Mouse (Mus musculus): ENCODE measurements around the gene Hnf1a.

Hnf1a gene

DNA sequence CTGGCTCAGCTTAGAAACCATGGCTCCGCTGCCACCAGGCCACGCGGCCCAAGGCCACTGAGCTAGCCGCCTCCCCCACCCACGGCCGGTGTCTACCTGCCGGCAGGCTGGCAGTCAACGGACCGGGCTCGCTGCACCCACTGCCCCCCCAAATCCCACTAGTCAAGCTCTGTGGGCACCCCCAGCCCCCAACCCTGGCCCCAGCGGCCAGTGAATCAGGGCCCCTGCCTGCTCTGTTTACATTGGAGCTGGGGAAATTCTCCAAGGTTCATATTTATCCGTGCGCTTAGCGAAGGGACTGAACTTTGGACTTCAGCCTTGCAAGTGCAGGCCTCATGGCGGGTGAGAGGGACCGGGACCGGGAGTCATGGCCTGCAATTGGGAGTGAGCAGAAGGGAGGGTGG is at the start of gene Hnf1a:
Gene Hnf1a (minus strand): TSS at position 271 of the 404 bp plus-strand sequence.
- DNase-seq: peak; percentile 71 to 91

DNA sequence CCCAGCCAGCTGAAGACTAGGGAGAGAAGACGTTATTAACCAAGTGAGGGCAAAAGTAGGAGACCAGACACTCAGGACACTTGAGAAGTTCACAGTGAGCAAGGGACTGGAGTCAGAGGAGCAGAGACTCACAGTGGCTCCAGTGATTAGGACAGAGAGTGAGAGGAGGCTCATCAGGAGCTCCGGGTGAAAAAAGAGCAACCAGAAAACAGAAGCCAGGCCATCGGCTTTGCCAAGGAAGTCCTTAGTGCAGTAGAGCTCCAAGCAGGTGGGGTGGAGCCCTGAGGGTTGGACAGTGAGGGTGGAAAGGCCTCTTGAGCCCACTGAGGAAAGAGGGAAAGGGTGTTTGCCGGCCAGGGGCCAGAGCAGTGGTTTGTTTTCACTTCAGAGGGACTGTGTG is 47.9 kb upstream of the Hnf1a start:
- no peak for DNase-seq

DNA sequence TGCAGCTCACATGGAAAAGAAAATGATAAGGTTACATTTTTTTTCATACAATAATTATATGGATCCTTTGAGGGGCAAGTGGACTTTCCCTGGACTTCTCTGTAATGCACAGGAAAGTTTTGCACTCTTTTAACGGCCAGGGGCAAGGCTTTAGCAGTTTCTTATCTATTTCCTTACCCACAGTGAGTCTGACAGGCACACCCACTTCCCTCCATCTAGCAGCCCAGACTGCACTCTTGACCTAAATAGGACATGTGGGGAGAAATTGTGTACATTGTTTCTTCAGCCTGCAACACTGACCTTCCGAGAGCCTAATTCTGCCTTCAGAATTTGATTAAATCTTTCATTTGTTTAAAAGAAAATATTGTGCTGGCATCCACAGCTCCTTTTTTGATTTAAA is 47.4 kb upstream of the Hnf1a start:
- no peak for DNase-seq

DNA sequence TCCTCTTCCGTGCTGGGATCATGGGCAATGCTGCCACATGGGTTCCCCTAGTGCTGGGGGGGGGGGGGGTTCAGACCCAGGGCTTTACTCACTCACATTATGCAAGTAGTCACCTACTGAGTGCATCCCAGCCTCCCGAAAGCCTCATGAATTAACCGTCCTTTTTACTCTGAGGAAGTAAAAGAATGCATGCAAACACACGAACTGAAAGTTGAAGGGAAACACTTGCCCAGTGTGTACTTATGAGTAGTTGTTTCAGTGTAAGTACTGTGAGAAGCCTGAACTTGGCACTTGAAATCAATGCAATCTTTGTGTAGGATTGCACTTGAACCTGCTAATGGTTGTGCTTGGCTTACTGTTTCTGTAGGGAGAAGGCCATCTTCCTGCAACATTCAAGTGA is 44.2 kb upstream of the Hnf1a start:
- DNase-seq: no peak

GRCm38 (mm10) chr5:115014570-115014969 is 43.7 kb upstream of the Hnf1a start:
- DNase-seq: no peak

- no peak for DNase-seq
Observed at GRCm38 (mm10) chr5:115013436-115013835, 42.5 kb upstream of the Hnf1a start.

- DNase-seq: peak; percentile 49 to 77
Observed at GRCm38 (mm10) chr5:115011519-115012261, 40.8 kb upstream of the Hnf1a start.

- DNase-seq: no peak
Observed at GRCm38 (mm10) chr5:115011217-115011518, 40.3 kb upstream of the Hnf1a start.

DNA sequence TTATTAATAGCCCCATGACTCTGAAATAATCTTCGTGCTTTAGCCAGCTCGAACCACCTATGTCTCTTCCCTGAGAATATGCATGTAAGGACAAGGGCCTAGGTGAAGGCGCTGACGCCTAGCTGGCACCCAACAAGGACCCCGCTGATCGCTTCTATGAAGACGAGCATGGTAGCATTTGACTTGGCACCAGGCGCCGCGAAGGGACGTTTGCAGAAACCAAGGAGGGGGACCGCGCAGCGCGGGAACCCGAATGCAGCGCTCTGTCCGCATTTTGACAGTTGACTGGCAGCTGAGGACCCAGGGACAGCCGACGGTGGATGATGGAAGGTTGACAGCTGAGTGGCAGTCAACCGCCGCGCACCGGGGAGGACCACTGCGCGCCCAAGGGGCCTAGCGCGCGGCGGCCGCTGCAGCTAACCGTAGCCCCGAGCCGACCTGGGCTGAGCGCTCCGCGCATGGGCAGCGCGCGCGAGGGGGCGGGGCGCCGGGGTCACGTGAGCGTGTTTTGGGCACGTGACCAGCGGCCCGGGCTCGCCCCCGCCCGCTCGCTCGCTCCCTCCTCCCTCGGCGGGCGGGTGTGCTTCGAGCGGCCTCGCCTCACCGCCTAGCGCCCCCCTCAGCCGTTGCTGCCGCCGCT is 39.8 kb upstream of the Hnf1a start, which contains the start of gene Sppl3:
Gene Sppl3 (plus strand): TSS at position 561 of the 640 bp plus-strand sequence.
- DNase-seq: peak; percentile 94 to 95

- DNase-seq: no peak
Observed at GRCm38 (mm10) chr5:115009961-115010360, 39.1 kb upstream of the Hnf1a start.

- DNase-seq: no peak
Observed at GRCm38 (mm10) chr5:115009143-115009542, 38.2 kb upstream of the Hnf1a start.

DNA sequence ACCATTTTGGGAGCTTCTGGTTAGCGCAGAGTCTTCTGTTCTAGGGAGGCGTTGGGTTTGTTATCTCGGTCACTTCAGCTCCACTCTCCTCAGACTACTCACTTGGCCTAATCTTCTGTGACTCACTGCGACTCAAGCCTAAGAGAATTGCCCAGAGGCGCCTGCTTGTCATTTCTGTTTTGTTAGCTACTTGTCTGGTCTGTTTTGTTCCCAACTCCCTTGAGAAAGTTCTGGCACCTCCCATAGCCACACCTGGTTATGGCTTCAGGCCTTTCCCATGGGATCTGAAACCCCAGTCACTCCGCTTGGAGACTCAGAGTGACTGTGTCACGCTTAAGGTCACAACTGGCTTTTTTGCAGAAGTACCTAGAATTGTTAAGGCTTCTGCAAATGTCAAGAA is 37.4 kb upstream of the Hnf1a start:
- DNase-seq: no peak

GRCm38 (mm10) chr5:115007768-115008167 is 36.9 kb upstream of the Hnf1a start:
- no peak for DNase-seq

- DNase-seq: peak in 1 of 2 experiments; percentile 8
Observed at GRCm38 (mm10) chr5:115003224-115003873, 32.5 kb upstream of the Hnf1a start.

- DNase-seq: peak in 1 of 2 experiments; percentile 15
Observed at GRCm38 (mm10) chr5:115002781-115003180, 31.9 kb upstream of the Hnf1a start.

DNA sequence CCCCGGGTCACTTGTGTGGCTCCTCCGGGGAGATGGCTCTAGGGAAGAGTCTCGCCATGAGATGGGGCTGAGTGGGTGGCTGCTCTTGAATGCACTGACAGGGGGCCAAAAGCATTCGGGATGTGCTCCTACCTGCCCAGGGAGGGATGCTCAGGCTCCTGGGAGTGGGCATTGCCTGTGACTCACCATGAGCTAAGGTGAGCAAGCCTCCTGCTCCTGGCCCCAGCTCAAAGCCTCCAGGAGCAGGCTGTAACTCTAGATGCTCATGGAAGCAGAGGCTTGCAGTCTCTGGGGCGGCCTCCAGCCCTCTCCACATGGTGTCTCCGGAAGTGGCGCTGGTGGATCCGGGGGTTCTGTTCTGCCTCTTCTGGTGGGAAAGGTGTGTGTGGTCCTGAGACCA is 30.6 kb upstream of the Hnf1a start:
- peak in 1 of 2 experiments; percentile 37 for DNase-seq

GRCm38 (mm10) chr5:115000503-115000902 is 29.6 kb upstream of the Hnf1a start:
- DNase-seq: peak in 1 of 2 experiments; percentile 42

GRCm38 (mm10) chr5:114997327-114997726 is 26.4 kb upstream of the Hnf1a start:
- DNase-seq: peak in 1 of 2 experiments; percentile 3

GRCm38 (mm10) chr5:114996447-114996846 is 25.6 kb upstream of the Hnf1a start:
- DNase-seq: peak in 1 of 2 experiments; percentile 12

DNA sequence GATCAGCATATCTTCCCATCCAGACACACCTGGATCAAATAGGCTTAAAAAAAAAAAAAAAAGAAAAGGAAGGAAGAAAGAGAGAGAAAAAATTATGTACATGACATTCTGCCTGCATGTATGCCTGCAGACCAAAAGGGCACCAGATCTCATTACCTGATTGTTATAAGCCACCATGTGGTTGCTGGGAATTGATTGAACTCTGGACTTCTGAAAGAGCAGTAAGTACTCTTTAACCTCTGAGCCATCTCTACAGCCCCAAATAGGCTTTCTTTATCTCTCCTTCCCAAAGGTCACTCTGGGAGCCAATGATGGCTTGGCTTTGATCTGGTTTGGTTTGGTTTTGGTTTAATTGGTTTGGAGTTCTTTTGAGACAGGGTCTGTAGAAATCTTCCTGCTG is 14.2 kb upstream of the Hnf1a start:
- DNase-seq: no peak

DNA sequence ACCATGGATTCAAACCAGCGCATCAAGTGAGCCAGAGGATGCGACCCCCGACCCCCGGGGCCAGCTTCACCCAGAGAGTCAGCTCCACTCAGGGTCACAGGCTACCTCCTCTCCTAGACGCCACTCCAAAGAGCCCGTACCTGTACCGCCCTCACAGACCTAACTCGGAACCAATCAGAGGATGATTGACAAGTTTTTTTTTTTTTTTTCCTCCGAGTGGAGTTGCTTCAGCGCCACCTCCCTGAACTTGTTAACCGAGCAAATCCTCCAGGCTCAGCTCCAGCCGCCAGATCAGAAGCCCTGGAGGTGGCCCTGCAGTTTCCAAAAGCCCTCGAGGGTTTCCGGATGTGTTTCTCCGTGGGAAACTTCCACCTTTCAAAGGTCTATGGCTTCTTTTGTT is 11.1 kb upstream of the Hnf1a start:
- no peak for DNase-seq

DNA sequence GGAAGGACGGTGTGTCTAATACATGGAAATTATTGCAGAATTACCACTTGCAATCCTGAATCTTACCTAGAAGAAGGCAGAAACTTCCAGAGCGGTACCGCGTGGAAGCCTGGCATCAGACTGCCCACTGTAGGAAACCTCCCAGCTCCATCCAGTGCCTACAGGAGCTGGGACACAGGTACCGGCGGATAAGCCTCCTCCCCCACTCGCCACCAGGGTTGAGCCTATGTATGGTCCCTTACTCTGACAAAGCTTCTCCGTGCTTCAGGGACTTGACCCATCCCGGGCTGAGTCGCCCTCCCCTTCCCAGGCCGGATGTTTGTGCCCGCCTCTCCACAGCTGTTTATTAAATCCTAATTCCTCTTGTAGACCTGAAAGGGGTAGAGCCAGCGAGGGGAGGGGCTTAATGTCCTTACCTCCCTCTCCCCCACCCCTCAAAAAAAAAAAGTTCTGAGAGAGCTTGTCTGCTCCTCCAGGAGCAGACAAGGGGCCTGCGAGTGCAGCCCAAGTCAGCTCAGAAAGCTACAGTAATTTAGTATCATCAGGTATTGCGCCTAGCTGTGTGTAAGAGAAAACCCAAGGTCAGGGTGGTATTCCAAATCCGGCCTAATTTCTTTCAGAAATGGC is 9.3 kb upstream of the Hnf1a start:
- DNase-seq: no peak
